Mouse (Mus musculus): ENCODE measurements around the gene Zfp213.

The Zfp213 gene

DNA sequence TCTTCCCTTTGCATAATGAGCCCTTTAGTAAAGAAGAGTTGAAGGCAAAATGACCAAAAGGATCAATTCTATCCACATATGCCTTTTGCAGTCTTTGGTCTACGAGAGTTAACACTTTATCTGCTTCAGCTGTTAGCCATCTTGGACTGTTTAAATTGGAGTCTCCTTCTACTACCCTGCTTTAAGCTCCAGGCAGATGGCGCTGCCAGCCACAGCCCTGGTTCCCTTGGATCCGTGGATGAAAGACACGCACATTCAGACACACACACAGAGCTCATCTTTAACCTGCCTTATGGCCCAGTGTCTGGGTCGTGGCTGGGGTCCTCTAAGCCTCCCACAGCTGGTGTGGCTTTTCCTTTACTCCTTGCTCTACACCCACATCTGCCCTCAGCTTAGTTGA lies 7.0 kb upstream of the Zfp213 start:
- DNase-seq, result no peak

DNA sequence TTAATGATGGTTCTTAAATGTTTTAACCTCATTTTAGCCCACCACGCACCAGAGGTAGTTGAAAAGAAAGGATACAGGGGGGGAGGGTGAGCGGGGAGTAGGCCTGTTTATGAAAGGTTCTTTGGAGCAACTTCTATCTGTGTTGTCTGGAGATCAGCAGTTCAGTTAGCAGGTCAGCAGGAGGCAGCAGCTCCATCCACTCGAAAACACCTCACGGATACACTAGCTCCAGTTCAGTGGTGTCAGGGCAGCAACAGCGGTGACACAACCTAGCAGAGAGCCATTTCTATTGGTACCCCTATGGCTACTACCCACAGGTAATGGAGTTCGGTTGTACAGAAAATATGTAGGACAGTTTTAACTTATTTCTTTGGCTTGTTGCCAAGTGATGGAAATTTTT lies 6.0 kb upstream of the Zfp213 start:
- DNase-seq, result peak in 1 of 2 experiments; percentile 48

DNA sequence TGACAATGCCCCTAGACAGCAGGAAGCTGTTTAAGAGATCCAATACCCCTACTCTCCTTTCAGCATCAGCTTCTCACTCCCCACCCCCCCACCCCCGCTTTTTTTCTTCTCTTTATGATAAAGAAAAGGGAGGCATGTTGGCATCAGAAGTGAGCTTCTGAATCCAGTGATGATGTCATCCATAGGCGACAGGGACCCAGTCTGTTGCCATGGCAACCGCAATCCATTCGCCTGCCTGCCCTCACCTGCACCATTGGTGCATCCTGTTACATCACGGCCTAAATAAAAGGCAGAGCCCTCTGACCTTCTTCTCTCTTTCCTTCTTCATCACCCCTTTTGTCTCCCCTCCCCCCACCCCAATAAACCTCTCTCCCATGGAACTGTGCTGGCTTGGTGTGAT lies 4.3 kb upstream of the Zfp213 start:
- no peak for DNase-seq

DNA sequence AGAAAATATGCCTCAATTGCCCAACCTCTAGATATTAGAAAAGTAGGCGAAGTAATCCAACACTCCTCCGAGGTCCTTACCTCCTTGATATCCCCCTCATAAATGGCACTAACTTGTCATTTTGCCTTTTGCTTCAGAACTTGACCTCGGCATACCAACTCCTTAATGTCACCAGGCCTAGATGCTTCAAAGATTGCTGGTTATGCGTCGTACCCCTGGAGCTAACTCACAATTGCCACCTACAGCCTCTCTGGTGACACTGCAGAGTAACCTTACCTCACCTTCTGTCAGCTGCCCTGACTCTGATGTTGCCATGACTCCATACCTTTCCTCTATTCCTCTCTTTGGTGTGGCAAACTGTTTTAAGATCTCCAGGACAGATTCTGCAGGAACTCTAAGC lies 2.7 kb upstream of the Zfp213 start:
- DNase-seq, result no peak

DNA sequence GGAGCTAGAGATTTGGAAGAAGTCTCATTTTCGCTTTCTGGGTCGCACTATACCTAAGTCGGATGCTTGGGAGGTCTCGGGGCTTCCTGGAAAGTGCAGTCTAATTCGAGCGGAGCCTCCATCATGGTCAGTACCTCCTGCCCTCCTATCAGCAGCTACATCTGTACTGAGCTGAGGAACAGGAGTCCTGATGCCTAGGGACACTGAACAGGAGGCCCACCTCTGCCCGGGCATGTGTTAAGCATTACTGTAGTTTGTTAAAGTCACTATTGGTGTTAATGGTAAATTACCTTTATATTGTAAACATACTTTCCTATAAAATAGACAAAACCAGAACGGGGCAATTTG lies 304 bp upstream of the Zfp213 start:
- DNase-seq, result no peak

DNA sequence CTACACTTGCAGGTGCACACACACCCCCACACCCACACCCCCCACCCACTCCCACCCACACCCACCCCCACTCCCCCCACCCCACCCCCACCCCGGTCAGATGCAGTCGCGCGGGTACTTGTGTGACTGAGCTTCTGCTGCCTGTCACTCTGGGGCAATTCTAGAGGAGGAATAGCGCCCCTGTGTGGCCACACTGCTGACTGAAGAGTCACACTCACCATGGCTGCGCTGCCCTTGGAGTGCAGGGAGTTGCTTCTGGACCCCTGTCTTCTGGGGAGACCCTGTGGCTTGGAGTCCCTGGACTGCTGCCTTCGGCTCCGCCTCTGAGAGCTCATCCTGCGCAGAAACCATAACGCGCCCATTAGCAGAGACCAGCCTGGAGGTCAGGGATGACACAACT lies 4.3 kb downstream of the Zfp213 start:
- DNase-seq, result peak in 1 of 2 experiments; percentile 49

DNA sequence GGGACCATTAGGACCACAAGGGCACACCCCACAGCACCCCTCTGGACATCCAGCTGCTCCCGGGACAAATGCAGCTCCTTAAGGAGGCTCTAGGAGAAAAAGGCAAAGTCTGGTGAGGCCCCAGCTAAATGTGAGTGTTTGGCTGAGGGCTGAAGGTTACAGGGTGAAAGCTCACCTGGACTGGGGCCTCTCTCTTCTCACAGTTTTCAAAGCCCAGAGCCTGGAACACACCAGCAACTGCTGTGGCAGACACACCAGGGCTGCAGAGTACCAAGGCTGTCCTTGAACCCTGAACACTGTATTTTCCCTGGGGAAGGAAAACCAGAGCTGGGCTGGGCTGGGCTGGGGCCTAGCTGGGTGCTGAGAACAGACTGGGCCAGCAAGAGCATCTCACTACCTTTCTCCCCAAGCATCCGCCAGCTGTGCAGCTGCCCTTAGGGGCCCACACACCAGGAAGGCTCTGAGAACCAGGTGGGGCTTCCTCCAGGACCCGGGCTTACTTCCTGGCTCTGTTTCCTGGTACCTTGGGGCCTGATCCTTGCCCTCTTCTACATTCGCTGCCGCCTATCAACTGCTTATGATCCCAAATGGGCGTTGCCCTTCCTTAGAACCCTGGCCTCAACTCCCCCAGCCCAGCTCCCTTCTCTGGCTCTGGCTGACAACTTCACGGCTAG lies 8.7 kb downstream of the Zfp213 start:
- DNase-seq, result no peak

DNA sequence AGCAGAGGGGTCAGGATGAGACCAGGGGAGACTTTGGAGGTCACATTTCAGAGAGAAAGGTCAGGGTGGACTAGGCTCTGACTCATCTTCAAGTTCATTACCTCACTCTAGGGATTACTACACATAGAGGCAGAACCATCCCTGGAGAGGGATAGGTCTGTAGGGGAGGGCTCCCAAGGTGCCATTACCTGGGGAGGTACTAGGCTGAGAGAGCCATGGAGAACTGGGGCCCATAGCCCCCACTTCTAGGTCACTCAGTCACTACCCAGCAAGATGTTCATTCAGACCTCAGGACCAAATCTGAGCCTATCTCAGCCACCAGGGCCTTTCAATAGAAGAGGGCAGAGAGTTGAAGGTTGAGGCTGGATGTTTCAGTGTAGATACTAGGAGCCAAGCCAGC lies 9.7 kb downstream of the Zfp213 start:
- no peak for DNase-seq

DNA sequence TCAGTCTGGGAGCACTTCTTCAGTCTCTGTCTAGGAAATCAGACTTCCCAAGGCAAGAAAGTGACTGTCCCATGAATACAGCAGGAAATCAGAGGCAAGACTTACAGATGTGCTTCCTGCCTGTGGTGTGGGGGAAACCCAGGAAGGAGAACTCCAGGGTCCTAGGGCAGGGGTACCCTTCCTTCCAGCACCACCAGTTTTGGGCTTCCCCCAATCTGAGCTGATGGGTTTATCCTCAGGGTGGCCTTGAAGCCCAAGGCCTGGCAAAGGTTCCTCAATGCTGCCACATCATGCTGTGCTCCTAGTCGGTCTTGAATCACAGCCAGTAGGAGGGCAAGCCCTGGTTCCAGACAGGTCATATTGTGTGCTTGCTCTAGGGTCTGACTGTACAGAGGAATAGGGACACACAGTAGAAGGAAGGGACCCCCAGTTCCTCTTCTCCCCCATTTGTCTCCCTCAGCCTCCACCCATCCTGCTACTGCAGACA lies 10.4 kb downstream of the Zfp213 start:
- no peak for DNase-seq

DNA sequence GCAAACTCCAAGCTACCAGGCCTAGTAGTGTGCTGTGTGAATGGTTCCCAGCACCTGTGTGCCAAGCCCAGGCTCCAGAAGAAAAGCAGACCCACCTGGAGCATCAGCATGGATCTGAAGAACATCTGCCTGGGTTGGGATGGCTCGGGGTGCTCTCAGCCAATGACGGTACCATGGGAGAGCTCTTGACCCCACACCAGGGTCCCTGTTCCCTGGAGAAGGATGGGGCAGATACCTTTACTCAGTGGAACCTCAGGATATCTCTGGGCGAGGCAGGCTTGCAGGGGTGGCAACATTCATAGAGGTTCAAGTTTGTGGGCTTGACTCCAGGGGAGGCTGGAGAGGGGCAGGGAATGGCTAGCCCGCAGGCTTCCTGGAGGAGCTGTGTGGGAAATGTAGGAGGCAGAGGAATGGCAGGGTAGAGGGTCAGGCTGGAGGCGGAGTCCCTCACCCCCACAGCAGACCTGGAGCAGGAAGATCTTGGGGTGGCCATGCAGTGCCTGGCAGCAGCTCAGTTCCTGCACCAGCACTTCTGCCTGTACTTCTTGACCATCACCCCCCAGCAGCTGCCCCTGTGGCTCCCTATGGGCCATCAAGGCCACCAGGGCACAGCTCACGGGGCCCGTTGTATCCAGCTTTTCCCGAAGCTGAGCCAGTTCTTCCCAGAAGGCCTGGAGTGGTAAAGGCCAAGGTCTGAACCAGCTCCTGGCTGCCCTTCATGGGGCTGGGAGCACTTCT lies 11.0 kb downstream of the Zfp213 start:
- no peak for DNase-seq

DNA sequence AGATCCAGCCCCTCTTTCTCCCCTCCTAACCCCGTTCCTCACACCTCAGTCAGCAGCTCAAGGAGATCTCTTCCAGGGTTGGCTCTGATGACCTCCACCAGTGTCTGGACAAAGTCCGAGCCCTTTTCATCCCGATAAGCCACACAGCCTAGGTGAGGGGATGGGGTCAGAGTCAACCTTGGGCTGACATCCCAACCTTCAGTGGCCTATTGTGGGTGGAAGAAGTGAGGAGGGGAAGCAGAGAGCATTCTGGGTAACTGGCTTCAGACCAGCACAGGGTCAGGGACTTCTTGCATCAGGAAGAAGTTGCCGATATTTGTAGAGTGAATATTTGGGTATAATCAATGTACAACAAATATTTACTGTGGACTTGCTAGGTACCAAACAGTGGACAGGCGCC lies 12.1 kb downstream of the Zfp213 start:
- no peak for DNase-seq

DNA sequence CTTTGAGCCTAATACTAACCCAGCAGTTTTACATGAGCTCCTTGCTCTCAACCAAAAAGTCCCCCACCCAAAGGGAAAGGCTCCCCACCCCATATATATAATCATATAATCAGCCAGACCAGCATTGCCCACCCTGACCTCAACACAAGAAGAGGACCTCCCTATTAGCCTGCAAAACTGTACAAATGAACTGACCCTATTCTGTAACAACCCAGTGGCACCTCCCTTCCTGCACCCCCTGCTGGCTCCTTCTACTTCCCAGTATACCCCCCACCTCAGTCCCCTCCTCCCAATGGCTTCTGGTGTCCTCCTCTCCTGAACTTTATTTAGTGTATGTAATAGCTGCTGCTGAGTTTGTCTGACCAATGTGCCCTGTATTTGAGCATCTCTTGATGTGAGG lies 12.6 kb downstream of the Zfp213 start:
- DNase-seq, result no peak

DNA sequence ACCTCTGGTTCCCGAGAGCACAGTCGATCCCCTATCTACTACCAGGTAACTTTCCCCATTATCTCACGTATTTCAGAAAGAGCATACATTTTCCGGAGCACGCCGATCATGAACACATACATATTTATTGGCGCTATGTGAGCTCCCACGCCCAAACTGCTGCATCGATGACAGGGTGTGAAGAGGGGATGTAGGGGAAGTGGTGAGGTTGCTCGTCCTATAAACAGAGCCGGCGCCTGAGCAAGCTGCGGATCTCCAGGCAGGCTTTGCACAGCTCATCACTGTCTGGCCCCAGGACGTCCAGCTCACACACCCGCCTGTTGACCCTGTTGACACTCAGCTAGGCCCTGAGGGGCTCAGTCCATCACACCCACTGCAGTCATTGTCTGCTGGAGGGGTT lies 13.2 kb downstream of the Zfp213 start:
- DNase-seq, result no peak

DNA sequence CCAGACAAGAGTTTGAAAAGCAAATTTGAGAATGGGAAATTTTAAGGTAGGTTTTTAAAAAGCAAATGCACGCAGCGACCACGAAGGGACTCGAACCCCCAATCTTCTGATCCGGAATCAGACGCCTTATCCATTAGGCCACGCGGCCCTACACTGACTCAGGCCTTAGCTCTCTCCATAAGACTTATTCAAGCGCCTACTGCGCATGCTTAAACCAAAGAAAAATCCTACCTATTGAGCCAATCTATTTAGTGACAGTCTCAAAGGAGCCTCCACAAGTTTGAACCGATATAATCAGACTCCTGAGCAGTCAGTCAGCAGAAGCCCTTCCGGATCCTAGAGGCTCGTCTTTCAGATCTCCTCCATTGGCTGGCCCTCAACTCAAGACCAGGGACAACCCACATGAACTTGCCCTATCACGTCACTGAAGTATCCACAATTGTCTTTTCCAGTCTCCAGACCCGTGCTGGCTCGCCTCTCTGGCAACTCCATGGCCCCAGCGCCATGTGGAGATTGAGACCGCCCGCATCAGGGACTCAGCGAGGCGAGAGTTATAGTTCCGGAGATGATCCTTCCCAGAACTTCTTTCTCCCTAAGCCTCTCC lies 13.7 kb downstream of the Zfp213 start:
- peak; percentile 81 to 92 for DNase-seq

DNA sequence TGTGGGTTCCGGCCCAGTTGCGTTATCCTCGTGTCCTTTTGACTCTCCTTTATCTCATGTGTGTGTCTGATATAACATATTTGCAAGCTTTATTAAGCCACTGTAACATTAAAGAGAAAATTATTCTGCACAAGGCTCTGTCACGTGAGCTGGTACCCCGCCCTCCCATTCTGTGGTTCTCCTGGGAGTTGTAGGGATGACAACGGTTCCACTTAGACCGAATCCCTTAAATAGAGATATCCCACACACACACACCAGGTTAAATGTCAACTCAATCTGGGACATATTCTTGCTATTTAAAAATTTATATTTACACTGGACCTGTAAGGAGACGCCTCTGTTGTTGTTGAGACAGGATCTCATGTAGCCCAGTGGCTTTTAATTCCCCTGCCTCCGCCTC lies 14.6 kb downstream of the Zfp213 start:
- DNase-seq, result no peak

DNA sequence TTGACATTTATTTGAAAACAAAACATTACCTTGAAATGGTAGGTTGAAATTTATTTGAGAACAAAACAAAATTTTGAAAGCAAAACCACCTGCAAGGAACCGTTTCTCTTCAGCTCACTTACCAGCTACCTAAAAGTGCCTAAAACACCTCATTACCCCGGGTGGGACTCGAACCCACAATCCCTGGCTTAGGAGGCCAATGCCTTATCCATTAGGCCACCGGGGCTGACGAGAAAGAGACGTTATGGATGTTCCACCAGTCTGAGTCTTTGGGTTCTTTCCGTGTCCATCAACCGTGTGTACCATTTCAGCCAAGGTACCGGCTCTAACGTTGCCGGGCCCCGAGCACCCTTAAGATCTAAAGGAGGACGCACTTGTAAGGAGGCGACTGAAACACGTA lies 15.4 kb downstream of the Zfp213 start:
- peak; percentile 65 to 75 for DNase-seq

DNA sequence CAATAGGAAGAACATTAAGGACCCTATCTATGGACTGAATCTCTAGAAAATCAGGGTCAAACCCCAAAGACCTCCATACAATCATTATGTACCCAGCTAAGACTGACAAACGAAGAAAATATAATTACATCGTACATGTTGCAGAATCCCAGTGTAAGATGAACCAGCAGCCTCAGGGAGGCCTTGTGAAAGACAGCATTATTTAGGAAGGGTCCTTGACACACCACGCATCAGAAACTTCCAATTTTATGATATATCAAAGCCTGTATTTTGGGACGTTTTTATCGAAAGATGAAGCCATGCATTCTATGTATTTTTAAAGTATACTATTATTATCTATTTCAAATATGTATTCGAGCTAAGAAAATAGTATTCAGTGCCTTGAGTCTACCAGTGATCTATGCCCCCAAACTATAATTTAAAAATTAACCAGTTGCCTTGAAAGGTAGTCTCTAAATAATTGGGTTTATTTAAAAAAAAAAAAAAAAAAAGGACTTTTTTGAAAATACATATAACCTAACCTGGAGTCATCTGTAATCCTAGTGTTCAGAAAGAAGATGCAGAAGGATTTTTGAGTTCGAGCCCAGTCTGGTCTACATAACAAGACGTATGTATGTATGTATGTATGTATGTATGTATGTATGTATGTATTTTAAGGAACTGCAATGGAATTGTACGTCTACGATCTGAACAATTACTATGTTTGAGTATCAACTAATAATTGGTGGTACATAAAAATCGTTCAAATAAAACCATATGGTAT lies 16.2 kb downstream of the Zfp213 start:
- no peak for DNase-seq

DNA sequence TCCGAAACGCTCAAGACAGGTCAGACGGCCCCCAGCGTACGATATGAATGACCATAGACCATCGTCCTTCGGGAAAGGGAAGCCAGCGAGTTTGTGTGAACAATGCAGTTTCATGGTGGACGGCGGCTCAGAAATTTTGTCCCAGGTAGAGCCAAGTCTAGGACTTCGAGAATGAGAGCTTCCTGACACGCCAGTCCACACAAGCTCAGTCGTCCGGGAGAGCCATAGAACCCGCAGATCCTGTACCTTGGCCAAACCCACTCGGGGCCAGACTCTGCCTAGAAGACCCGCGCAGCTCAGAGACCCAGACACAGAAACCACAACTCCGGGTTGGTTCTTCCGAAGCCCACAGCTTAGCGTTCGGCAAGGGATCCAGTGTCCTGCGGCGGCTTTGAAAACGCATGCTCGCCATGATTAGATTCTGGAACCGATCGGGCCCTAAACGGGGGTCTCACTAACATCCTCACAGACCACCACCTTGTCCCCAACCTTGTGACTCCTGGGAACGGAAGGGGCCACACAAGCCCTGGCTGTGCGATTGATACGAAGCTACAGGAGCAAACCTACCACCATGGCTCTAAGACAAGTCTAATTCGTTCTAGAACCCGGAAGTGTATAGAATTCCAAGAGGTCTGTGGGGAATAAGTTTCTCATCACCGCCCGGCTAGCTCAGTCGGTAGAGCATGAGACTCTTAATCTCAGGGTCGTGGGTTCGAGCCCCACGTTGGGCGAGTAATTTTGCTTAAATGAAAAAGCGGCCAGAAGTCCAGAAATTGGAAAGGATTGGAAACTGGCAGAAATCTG lies 17.1 kb downstream of the Zfp213 start:
- peak; percentile 63 to 82 for DNase-seq

DNA sequence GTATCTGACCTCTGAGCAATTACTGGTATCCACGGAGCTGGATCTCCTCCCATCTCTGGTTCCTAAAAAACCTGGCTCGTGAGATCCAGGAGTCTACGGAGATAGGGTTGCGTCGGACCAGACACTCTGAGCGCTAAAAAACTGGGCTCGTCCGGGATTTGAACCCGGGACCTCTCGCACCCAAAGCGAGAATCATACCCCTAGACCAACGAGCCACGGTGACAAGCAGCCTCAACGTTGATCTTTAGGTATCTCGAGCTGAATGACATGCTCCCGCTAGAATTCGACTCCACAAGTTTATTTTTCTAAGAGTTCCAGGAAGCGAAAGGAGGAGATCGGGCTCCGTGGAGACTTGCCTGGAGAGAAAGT lies 17.7 kb downstream of the Zfp213 start:
- DNase-seq, result peak; percentile 61 to 80

DNA sequence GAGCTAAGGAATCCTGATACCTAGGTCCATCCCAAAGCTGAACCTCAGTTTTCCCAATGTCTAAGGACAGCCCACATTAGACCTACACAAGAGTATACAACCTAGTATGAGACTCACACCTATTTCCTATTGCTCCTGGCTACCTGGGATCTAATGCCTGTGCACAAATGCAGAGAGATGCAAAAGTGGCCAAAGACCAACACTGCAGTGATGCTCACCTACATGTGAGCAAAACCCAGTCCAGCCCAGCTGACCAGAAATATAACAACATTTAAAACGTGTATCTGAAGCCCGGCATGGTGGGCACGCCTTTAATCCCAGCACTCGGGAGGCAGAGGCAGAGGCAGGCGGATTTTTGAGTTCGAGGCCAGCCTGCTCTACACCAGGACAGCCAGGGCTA lies 18.2 kb downstream of the Zfp213 start:
- DNase-seq, result no peak

DNA sequence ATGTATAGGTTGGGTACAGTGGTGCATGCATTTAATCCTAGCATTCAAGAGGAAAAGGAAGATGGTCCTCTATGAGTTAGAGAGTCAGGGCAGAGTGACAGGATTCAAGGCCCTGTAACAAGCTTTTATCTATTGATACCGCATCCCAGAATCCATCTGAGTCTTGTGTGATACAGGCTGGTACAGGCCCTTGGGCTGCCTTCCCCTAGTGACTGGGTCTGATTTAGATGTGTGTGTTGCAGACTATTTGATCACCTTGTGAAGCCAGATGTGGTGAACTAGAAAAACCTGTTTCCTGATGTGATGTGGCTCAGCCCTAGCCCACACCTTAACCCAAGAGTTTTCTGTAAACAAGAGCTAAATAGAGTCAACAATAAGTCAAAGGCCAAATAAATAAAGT lies 19.3 kb downstream of the Zfp213 start:
- no peak for DNase-seq

DNA sequence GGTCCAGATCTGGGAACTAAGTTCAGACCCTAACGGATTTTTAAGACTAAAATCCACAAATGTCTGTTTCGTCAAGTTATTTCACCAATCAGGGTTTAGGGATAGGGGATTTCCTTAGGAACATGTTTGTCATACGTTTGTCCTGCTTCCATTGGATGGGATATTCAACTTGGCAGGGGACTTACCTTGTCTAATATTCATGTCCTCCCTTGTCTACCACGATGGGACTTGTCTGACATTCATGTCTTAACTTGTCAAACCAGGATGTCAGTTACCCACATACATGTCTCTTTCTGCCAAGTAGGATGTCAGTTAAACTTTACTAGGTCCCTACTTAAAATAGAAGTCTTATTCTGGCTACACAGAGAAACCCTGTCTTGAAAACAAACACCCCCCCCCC lies 20.1 kb downstream of the Zfp213 start:
- DNase-seq, result no peak

DNA sequence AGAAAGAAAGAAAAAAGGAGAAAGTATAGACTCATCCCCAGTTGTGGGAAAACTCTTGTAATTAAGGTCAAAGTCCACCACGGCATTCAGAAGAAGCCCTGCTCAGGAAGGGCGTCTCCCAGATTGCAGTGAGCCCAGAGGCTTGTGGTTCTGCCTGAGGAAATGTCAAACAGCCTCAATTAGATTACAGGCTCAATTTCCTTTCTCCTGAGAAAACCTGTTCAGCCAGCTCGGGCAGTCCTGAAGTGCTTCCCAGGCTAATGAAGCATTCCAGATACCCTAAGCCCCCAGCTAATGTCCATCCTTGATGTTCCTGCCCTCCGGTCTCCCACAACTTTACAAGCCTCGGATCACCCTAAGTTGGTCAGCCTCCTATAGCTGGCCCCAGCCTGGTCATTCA lies 20.7 kb downstream of the Zfp213 start:
- DNase-seq, result no peak

Measured in spleen, adult 18-20 months (tissue).